Mouse (Mus musculus) layer of hippocampus, postnatal 14 days (tissue): ENCODE measurements at regions not wholly inside any gene's neighbourhood (a gene's known extent, or its start where the extent isn't known, plus 50 kb on each side); places are given as distances from the start of the nearest gene placed in this dataset.

Experiments
- DNase-seq, 2 experiments: peaks; one replicate each; pipeline ENCODE4 v3.0.0; 2021 to 2022; ENCODE audit warnings: low spot score in 2 of 2, mixed read lengths in 1 of 2

DNA sequence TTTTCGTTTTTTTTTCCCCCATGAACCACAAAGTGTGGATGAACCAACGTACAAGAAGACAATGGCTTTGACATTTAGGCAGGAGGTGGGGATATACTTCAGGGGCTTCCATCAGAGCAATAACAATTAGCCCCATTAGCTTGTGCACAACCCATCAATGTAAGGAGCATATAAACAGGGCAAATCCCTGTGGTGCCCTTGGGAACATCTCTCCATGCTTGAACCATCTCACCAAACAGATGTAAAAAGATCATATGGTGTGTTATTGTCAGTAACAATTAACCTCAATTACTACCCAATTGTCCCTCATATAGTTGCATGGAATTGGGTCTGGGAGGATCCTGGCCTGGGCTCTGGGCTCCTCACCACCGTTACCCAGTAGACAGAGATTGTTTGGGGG lies 328.5 kb downstream of the Pik3r1 start:
- DNase-seq = no peak

- DNase-seq = no peak
Measured at GRCm38 (mm10) chr13:101439041-101439440, 329.0 kb downstream of the Pik3r1 start.

GRCm38 (mm10) chr13:101433162-101433561 lies 334.9 kb downstream of the Pik3r1 start:
- DNase-seq = no peak

DNA sequence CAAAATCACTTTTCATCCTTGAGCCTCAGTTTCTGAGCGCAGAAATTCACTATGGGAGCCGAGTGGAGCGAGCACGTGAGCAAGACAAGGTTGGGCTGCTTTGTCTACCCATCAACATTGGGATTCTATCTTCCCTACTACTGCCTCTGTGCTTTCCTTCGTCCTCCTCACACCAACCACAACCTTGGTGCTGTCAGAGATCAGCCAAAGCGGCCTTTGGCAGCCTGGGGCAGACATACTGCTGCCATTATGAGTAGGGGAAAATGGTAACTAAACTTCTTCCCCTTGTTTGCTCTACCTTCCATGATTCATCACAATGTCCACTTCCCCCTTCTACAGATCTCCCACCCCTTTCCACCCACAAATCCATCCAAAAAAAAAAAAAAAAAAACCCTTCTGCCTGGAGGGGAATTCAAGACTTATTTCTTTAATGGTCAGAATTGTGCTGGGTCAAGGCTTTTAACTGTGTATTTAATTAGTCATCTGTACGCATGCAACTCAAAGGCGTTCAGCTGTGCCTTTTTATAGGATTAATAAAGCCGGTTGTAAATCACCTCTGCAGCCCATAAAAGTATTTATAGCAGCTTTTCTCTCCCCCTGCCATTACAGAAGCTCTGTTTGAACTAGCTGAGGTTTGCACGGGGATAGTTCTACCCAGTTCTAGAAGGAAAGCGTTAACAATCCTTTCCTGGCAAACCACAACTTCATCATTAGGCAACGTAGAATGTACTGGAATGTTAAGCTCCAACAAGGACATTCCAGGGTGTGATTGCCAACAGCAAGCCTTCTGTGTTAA lies 340.4 kb downstream of the Pik3r1 start:
- no peak for DNase-seq

- no peak for DNase-seq
Measured at GRCm38 (mm10) chr13:101426461-101426860, 341.6 kb downstream of the Pik3r1 start.

- DNase-seq = no peak
Measured at GRCm38 (mm10) chr13:101422082-101422481, 345.9 kb downstream of the Pik3r1 start.

GRCm38 (mm10) chr13:101419457-101420025 lies 348.5 kb downstream of the Pik3r1 start:
- no peak for DNase-seq

- DNase-seq = no peak
Measured at GRCm38 (mm10) chr13:101418272-101418671, 349.7 kb downstream of the Pik3r1 start.

- no peak for DNase-seq
Measured at GRCm38 (mm10) chr13:101408885-101409284, 359.1 kb downstream of the Pik3r1 start.

- peak in 1 of 2 experiments; percentile 24 for DNase-seq
Measured at GRCm38 (mm10) chr13:101407633-101408032, 360.4 kb downstream of the Pik3r1 start.

DNA sequence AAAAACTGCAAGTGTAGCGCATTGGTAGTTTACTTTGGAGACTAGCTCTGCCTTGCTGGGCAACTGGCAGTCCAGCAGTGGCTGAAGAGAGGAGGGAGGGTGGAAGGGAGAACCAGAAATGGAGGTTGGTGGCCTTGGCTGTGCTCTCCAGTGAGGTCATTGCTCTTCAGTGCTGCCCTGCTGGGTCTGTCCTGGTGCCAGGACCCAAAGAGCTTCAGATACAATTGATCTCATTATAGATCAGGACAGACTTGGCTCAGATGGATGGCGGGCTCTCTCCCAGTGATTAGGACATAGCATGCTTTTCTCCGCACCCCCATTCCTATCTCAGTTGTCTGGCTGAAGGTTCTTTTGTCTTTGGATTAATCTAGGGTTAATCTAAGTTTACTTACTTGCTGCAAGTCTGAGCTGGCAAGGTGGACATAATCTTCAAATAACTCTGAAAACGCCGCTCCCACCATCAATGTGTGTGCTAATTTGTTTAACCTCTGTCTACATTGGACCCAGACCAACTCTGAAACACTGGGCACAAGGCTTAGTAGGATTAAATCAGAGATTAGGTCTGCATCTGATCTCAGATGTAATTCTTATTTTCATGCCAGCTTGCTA lies 394.3 kb downstream of the Pik3r1 start:
- no peak for DNase-seq

- DNase-seq = no peak
Measured at GRCm38 (mm10) chr13:101371906-101372305, 396.1 kb downstream of the Pik3r1 start.

DNA sequence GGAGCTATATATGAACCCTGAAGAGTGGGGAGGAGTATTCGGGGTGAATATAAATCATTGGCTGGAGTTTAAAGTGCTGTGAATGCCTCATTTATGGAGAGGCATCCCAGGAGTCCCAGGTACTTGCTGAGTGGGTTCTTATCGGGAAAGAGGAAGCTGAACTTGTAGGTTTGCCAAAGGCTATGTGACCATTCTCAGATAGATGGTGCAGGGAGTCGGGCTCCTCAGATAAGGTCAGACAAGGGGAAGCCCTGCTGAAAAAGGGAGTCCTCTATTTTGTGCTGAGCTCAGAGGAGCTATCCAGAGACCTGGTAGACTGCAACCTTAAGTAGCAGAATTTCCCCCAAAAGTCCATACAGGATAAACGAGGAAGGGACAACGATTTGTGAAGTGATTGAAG lies 399.8 kb downstream of the Pik3r1 start:
- DNase-seq = no peak

DNA sequence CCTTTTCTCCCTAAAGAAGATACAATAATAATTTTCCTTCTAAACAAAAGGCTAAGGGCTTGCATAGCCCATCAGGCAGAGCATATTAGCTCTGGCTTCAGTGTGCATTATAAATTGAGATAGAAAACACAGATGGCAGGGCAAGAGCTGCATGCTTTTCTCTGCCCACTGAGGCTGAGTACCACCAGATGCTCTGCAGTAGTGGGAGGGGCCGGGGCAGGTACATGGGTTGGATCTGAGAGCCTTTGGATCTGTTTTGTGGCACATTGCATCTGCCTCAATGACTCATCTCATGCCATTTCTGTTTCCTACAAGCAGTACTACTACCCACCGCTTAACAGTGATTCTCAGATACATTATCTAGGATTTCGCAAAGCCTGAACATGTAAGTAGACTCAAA lies 412.7 kb downstream of the Pik3r1 start:
- DNase-seq = peak; percentile 4 to 20

DNA sequence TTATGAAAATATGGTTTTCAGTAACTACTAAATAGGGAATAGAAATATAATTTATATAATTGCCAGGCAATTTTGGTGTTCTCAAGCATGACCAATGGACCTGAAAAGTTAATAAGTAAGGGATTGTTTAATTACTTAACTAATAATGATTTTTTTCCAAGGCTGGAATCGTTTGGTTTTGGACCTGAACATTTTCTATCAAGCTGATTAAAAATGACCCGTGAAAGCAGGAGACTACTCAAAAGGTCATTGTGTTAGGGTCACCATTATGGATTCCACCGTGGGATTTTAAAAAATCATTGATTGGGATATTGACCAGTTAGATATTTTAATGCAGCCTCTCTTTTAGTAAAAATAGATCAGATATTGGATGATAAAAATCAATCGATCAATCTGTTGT lies 416.9 kb downstream of the Pik3r1 start:
- DNase-seq = no peak

DNA sequence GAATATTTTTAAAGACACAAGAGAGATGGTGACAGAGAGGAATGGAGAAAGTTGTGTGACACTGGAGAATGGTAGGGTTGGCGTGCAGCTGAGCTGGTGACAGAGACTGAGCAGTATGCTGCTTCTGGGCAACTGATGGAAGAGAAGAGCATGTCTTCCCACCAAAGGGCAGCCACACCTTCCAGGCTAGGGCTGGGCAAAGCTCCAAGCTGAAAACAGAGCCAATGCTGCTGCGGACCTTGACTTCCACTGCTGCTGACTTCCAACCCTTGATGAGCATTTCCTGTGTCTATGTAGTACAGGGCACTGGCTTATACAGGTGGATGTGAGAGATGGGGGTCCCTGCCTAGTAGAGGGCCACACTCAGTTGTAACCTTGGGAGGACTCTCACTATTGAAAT lies 418.7 kb downstream of the Pik3r1 start:
- no peak for DNase-seq

DNA sequence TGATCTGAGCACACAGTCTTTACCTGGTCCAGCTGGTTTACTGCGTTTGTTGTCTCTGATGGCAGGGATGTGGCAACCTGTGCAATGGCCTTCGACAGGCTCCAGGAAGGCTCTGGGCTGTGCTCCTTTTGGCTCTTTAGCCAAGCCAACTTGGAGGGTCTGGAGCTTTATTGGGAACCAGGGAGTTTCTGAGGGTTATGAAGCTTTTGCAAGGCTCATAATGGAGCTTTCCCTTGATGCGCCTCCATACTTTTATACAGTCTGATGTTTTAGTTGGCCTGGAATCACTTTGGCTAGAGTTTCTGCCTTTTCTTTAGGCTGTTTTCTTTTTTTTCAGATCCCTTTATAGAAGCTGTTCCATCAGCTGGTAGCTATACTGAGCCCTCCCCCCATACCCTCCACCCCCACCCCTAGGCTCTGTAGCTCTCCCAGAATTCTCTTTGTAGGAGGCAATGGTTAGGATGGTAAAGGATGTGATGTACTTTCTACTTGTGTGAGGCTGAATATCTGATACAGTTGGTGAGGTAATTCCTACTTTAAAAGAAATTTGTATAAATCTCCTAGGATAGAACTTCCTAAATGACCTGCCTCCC lies 429.6 kb downstream of the Pik3r1 start:
- DNase-seq = no peak

GRCm38 (mm10) chr13:101318621-101319020 lies 449.4 kb downstream of the Pik3r1 start:
- DNase-seq = peak in 1 of 2 experiments; percentile 7

GRCm38 (mm10) chr13:101316336-101316735 lies 451.7 kb downstream of the Pik3r1 start:
- DNase-seq = no peak

- no peak for DNase-seq
Measured at GRCm38 (mm10) chr13:101314040-101314439, 454.0 kb downstream of the Pik3r1 start.

DNA sequence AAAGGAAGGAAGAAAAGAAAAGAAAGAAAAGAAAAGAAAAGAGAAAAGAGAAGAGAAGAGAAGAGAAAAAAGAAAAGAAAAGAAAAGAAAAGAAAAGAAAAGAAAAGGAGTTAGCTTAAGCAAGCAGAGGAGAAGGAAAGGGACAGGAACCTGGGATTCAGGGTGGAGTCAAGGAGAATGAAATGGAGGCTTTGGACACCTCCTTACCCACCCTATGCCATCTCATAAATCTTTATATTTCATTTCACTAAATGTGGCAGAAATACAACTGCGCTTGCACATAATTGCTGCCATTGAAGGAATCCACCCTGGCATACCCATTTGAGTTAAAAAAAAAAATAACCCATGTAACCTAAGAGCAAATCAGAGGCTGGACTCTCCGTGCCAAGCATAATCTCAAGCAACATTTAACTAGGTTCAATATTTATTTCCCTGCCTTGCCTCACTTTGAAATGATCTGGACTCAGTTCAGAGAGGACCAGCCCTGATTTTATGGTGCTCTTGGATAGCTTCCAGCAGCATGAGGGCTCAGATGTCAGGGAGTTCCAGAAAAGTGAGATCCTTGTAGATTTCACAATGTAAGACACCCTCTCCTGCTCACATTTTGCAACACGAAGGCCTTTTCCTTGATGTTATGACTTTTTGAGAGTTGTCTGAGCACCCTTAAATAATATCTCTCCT lies 456.2 kb downstream of the Pik3r1 start:
- DNase-seq = no peak

- DNase-seq = no peak
Measured at GRCm38 (mm10) chr13:101308724-101309123, 459.3 kb downstream of the Pik3r1 start.
